Comparison of ENCODE assay signal across 21 mouse cellular contexts in genomic region chr2:115772709-115773108, GRCm38 (mm10).
DNase-seq lines count a peak whose midpoint lies in the region; ATAC-seq and TF ChIP-seq lines count a peak whose summit lies in the region.
"Had no signal": no experiment of that assay in that cellular context is flagged by ENCODE, and none has a peak within 500 bp of the region (broad histone marks: within the 10 kb centered on the region; RNA-seq: fewer than 3 reads in every experiment).

No protein-coding gene starts in this region.

- no peak overlapping the region for H3K4me2 ChIP-seq in hindbrain, embryonic 16.5 days (ENCODE audit: low read length)
- no peak overlapping the region for H3K4me2 ChIP-seq in hindbrain, embryonic 12.5 days (replicated peaks)
- H3K4me2 ChIP-seq in midbrain, postnatal 0 days (ENCODE audit: low read depth, low read length, poor library complexity, severe bottlenecking) = no peak overlapping the region
- H3K4me2 ChIP-seq in midbrain, embryonic 16.5 days (ENCODE audit: low read length) = no peak overlapping the region
- H3K4me2 ChIP-seq: forebrain, embryonic 13.5 days; heart, embryonic 13.5 days; intestine, embryonic 15.5 days had no signal

- TF ChIP-seq CTCF in midbrain, postnatal 0 days (IDR thresholded peaks at IDR 0.05) = no peak

- no peak overlapping the region for H3K9ac ChIP-seq in hindbrain, embryonic 16.5 days (ENCODE audit: low read depth, low read length)
- no peak overlapping the region for H3K9ac ChIP-seq in hindbrain, embryonic 12.5 days
- H3K9ac ChIP-seq in midbrain, postnatal 0 days (replicated peaks; ENCODE audit: low read length, poor library complexity, severe bottlenecking) = no peak overlapping the region
- H3K9ac ChIP-seq in midbrain, embryonic 16.5 days (ENCODE audit: low read depth, low read length) = no peak overlapping the region
- H3K9ac ChIP-seq: forebrain, embryonic 13.5 days; forebrain, postnatal 0 days; heart, embryonic 13.5 days; intestine, embryonic 15.5 days had no signal

- no peak overlapping the region for H3K4me3 ChIP-seq in hindbrain, embryonic 16.5 days (ENCODE audit: low read length)
- H3K4me3 ChIP-seq in hindbrain, embryonic 12.5 days = no peak overlapping the region
- no peak overlapping the region for H3K4me3 ChIP-seq in midbrain, postnatal 0 days (ENCODE audit: low read depth, low read length)
- H3K4me3 ChIP-seq in midbrain, embryonic 16.5 days (ENCODE audit: low read depth, low read length) = no peak overlapping the region
- H3K4me3 ChIP-seq: embryonic facial prominence, embryonic 10.5 days; forebrain, embryonic 13.5 days; heart, embryonic 13.5 days; intestine, embryonic 15.5 days had no signal

- no peaks in the 10 kb centered on the region for H3K9me3 ChIP-seq in hindbrain, embryonic 16.5 days (ENCODE audit: control insufficient read depth, low read length)
- no peaks in the 10 kb centered on the region for H3K9me3 ChIP-seq in hindbrain, embryonic 12.5 days (replicated peaks)
- H3K9me3 ChIP-seq in midbrain, postnatal 0 days (ENCODE audit: low read length) = no peaks in the 10 kb centered on the region
- H3K9me3 ChIP-seq in midbrain, embryonic 16.5 days (replicated peaks; ENCODE audit: control insufficient read depth, low read length, poor library complexity, severe bottlenecking) = no peaks in the 10 kb centered on the region
- H3K9me3 ChIP-seq: embryonic facial prominence, embryonic 10.5 days; forebrain, embryonic 13.5 days; heart, embryonic 13.5 days; intestine, embryonic 15.5 days had no signal

- ATAC-seq in hindbrain, embryonic 16.5 days = peak; percentile 45; the same call in 1 of the 2 replicates
- no peak for ATAC-seq in hindbrain, embryonic 12.5 days (ENCODE audit: low FRiP score)
- ATAC-seq in midbrain, postnatal 0 days (ENCODE audit: low FRiP score) = no peak
- no peak for ATAC-seq in midbrain, embryonic 16.5 days
- ATAC-seq: activated CD4-positive, CD25-positive, alpha-beta regulatory T cell, adult 4 months; forebrain, embryonic 13.5 days; forebrain, postnatal 0 days; intestine, embryonic 15.5 days; Patski had no signal

- 74% methylated on average over 1 of the region's 1 CpGs for WGBS in hindbrain, embryonic 16.5 days
- 100% methylated on average over 1 of the region's 1 CpGs for WGBS in hindbrain, embryonic 12.5 days
- 88% methylated on average over 1 of the region's 1 CpGs for WGBS in midbrain, postnatal 0 days
- 95% methylated on average over 1 of the region's 1 CpGs for WGBS in midbrain, embryonic 16.5 days

- H3K27ac ChIP-seq in hindbrain, embryonic 16.5 days (ENCODE audit: low read depth, low read length) = no peak overlapping the region
- no peak overlapping the region for H3K27ac ChIP-seq in hindbrain, embryonic 12.5 days
- no peak overlapping the region for H3K27ac ChIP-seq in midbrain, postnatal 0 days (ENCODE audit: low read depth, low read length)
- no peak overlapping the region for H3K27ac ChIP-seq in midbrain, embryonic 16.5 days (ENCODE audit: low read length)
- H3K27ac ChIP-seq: embryonic facial prominence, embryonic 10.5 days; forebrain, embryonic 13.5 days; heart, embryonic 13.5 days; intestine, embryonic 15.5 days had no signal

- H3K4me1 ChIP-seq in hindbrain, embryonic 16.5 days (ENCODE audit: control insufficient read depth, insufficient read depth, low read depth, low read length) = no peaks in the 10 kb centered on the region
- no peaks in the 10 kb centered on the region for H3K4me1 ChIP-seq in hindbrain, embryonic 12.5 days
- no peaks in the 10 kb centered on the region for H3K4me1 ChIP-seq in midbrain, postnatal 0 days (ENCODE audit: insufficient read depth, low read length)
- H3K4me1 ChIP-seq in midbrain, embryonic 16.5 days (ENCODE audit: control insufficient read depth, insufficient read depth, low read length) = no peaks in the 10 kb centered on the region
- H3K4me1 ChIP-seq: forebrain, embryonic 13.5 days had no signal

- peak; percentile 18 to 19 for DNase-seq in cerebellum, postnatal 10 days
- no peak for DNase-seq in cerebellum, postnatal 4 days (ENCODE audit: low spot score in 2 of 2)
- peak; percentile 24 for DNase-seq in midbrain, postnatal 0 days (ENCODE audit: low spot score)
- no peak for DNase-seq in gastrocnemius, postnatal 4 days (ENCODE audit: low spot score in 2 of 2)
- DNase-seq: adrenal gland, adult 8-10 months; adrenal gland, postnatal 36 days; cerebellum, adult 11 months; cerebellum, adult 8-10 months; cerebellum, postnatal 36 days; forebrain, postnatal 0 days; gastrocnemius, postnatal 14 days; heart, postnatal 36 days had no signal

- H3K36me3 ChIP-seq in hindbrain, embryonic 16.5 days (ENCODE audit: control insufficient read depth, insufficient read depth, low read length) = no peaks in the 10 kb centered on the region
- H3K36me3 ChIP-seq in hindbrain, embryonic 12.5 days = no peaks in the 10 kb centered on the region
- H3K36me3 ChIP-seq in midbrain, postnatal 0 days (ENCODE audit: insufficient read depth, low read length) = no peaks in the 10 kb centered on the region
- no peaks in the 10 kb centered on the region for H3K36me3 ChIP-seq in midbrain, embryonic 16.5 days (ENCODE audit: control insufficient read depth, insufficient read depth, low read length)
- H3K36me3 ChIP-seq: embryonic facial prominence, embryonic 10.5 days; heart, embryonic 13.5 days; intestine, embryonic 15.5 days had no signal

- no peaks in the 10 kb centered on the region for H3K27me3 ChIP-seq in hindbrain, embryonic 16.5 days (replicated peaks; ENCODE audit: control insufficient read depth, insufficient read depth, low read length)
- H3K27me3 ChIP-seq in hindbrain, embryonic 12.5 days = no peaks in the 10 kb centered on the region
- no peaks in the 10 kb centered on the region for H3K27me3 ChIP-seq in midbrain, postnatal 0 days (ENCODE audit: insufficient read depth, low read length)
- H3K27me3 ChIP-seq in midbrain, embryonic 16.5 days (ENCODE audit: control insufficient read depth, insufficient read depth, low read depth, low read length) = no peaks in the 10 kb centered on the region
- H3K27me3 ChIP-seq: forebrain, embryonic 13.5 days; heart, embryonic 13.5 days; intestine, embryonic 15.5 days; Patski had no signal

Comparison
In these comparisons a context has a peak if more than half of its experiments do, and no peak if none do; other contexts are left out.
1. DNase-seq: peak in cerebellum, postnatal 10 days (2 of 2) and midbrain, postnatal 0 days (single experiment); none in cerebellum, postnatal 4 days (0 of 2) and gastrocnemius, postnatal 4 days (0 of 2).